10 mouse cellular contexts compared by ENCODE assay signal in genomic region chr16:76323594-76324307, GRCm38 (mm10). TPM values are rescaled to one million over a fixed set of nuclear protein-coding genes. Genes with fewer than 3 reads are reported as not detected.
DNase-seq lines count a peak whose midpoint lies in the region; ATAC-seq lines count a peak whose summit lies in the region.
"Had no signal": no experiment of that assay in that cellular context is flagged by ENCODE, and none has a peak within 500 bp of the region (broad histone marks: within the 10 kb centered on the region; RNA-seq: fewer than 3 reads in every experiment).

No protein-coding gene starts in this region.

- H3K4me2 ChIP-seq in liver, embryonic 11.5 days: peak overlapping the region; percentile 52
- H3K4me2 ChIP-seq in stomach, embryonic 15.5 days: no peak overlapping the region
- H3K4me2 ChIP-seq: hindbrain, embryonic 13.5 days; neural tube, embryonic 15.5 days had no signal

- ATAC-seq in liver, embryonic 11.5 days (replicated peaks; ENCODE audit: low FRiP score): peak; percentile 94
- peak; percentile 89 for ATAC-seq in stomach, embryonic 15.5 days (ENCODE audit: insufficient read depth, low FRiP score, low read depth)

- peaks cover 52% of the 10 kb centered on the region for H3K4me1 ChIP-seq in liver, embryonic 11.5 days (replicated peaks; ENCODE audit: control insufficient read depth, insufficient read depth, low read length)
- H3K4me1 ChIP-seq in stomach, embryonic 15.5 days: peaks cover 6% of the 10 kb centered on the region; the same call in 1 of the 2 replicates

- H3K36me3 ChIP-seq in liver, embryonic 11.5 days (ENCODE audit: control insufficient read depth, insufficient read depth, low read length): no peaks in the 10 kb centered on the region
- no peaks in the 10 kb centered on the region for H3K36me3 ChIP-seq in stomach, embryonic 15.5 days
- H3K36me3 ChIP-seq: hindbrain, embryonic 13.5 days; neural tube, embryonic 15.5 days had no signal

- no peaks in the 10 kb centered on the region for H3K9me3 ChIP-seq in liver, embryonic 11.5 days (ENCODE audit: control insufficient read depth, low read length)
- no peaks in the 10 kb centered on the region for H3K9me3 ChIP-seq in stomach, embryonic 15.5 days
- H3K9me3 ChIP-seq: hindbrain, embryonic 13.5 days; neural tube, embryonic 15.5 days had no signal

- peak overlapping the region; percentile 81 for H3K27ac ChIP-seq in liver, embryonic 11.5 days (ENCODE audit: low read depth, low read length)
- no peak overlapping the region for H3K27ac ChIP-seq in stomach, embryonic 15.5 days
- H3K27ac ChIP-seq: hindbrain, embryonic 13.5 days; neural tube, embryonic 15.5 days had no signal

- 0 out of 2 replicates have a peak overlapping the region, but pooled peaks have one; percentile 38 for H3K9ac ChIP-seq in liver, embryonic 11.5 days (ENCODE audit: low read depth, low read length)
- no peak overlapping the region for H3K9ac ChIP-seq in stomach, embryonic 15.5 days
- H3K9ac ChIP-seq: hindbrain, embryonic 13.5 days; neural tube, embryonic 15.5 days had no signal

- no peaks in the 10 kb centered on the region for H3K27me3 ChIP-seq in liver, embryonic 11.5 days (replicated peaks; ENCODE audit: control insufficient read depth, insufficient read depth, low read length)
- H3K27me3 ChIP-seq in stomach, embryonic 15.5 days (replicated peaks): no peaks in the 10 kb centered on the region
- H3K27me3 ChIP-seq: hindbrain, embryonic 13.5 days; neural tube, embryonic 15.5 days had no signal

- 40% methylated on average over 4 of the region's 4 CpGs for WGBS in liver, embryonic 11.5 days
- 76% methylated on average over 4 of the region's 4 CpGs for WGBS in stomach, embryonic 15.5 days

- H3K4me3 ChIP-seq in liver, embryonic 11.5 days (ENCODE audit: low read depth, low read length): no peak overlapping the region
- H3K4me3 ChIP-seq in stomach, embryonic 15.5 days (replicated peaks): no peak overlapping the region
- H3K4me3 ChIP-seq: hindbrain, embryonic 13.5 days; neural tube, embryonic 15.5 days had no signal

- peak; percentile 21 for DNase-seq in adrenal gland, postnatal 14 days
- no peak for DNase-seq in adrenal gland, adult 18-20 months (ENCODE audit: low spot score in 2 of 2)
- peak; percentile 80 for DNase-seq in ovary, adult 18-20 months (ENCODE audit: low spot score)
- DNase-seq in ovary, postnatal 14 days (ENCODE audit: low spot score): no peak
- peak; percentile 53 for DNase-seq in liver, embryonic 11.5 days (ENCODE audit: low spot score)
- DNase-seq in yolk sac, embryonic 10.5 days (ENCODE audit: low spot score): no peak
- DNase-seq in urinary bladder, postnatal 36 days (ENCODE audit: low spot score in 2 of 2): no peak

RNA-seq across cellular contexts. Expression of gene Nrip1, which starts 49.9 kb away (rescaled TPM):
- total RNA-seq in adrenal gland, postnatal 14 days (2021): 65.2 and 66.5 TPM in 2 replicates
- total RNA-seq in adrenal gland, adult 18-20 months (2021): 10 to 100 TPM; 75.5 to 93.1 TPM
- 35.0 and 37.3 TPM in 2 replicates for polyA plus RNA-seq in liver, embryonic 11.5 days (2014; fragmentation: Nextera tagmentation; extraction: Ambion mirVana)
- 39.2 and 44.2 TPM in 2 replicates for polyA plus RNA-seq in stomach, embryonic 15.5 days (2015; fragmentation: Nextera tagmentation; extraction: Ambion mirVana)

Comparison
In these comparisons a context has a peak if more than half of its experiments do, and no peak if none do; other contexts are left out.
1. DNase-seq: peak in adrenal gland, postnatal 14 days (single experiment), ovary, adult 18-20 months (single experiment) and liver, embryonic 11.5 days (single experiment); none in adrenal gland, adult 18-20 months (0 of 2), ovary, postnatal 14 days (single experiment), yolk sac, embryonic 10.5 days (single experiment) and urinary bladder, postnatal 36 days (0 of 2).